Mouse (Mus musculus) heart, embryonic 14.5 days (tissue): ENCODE measurements at regions not wholly inside any gene's neighbourhood (a gene's known extent, or its start where the extent isn't known, plus 50 kb on each side); places are given as distances from the start of the nearest gene placed in this dataset.

ENCODE experiments used
- ATAC-seq: fragments of 200-750 bp; cut with Nextera tagmentation; 2 replicates; pipeline ENCODE4 v1.8.0; 2017; ENCODE audit warnings: low read depth, moderate TSS enrichment; ENCODE audit not compliant: insufficient number of reproducible peaks, insufficient read depth, low FRiP score
- H3K27ac ChIP-seq, 2 experiments: fragments of 200-500 bp in 1 of 2; fragments of 300-500 bp in 1 of 2; sonication (generic) in 1 of 2; replicated peaks in 1 of 2; 2 replicates each; pipeline ENCODE4 v1.5.1; 2012 to 2014; ENCODE audit warnings: low read depth in 2 of 2, low read length in 2 of 2, control low read depth in 1 of 2, mild to moderate bottlenecking in 1 of 2, mixed read lengths in 1 of 2; ENCODE audit not compliant: control insufficient read depth in 1 of 2, insufficient read depth in 1 of 2
- H3K27me3 ChIP-seq: fragments of 300-500 bp; sonication (generic); 2 replicates; pipeline ENCODE4 v1.6.1; 2014; ENCODE audit warnings: mild to moderate bottlenecking, low read length, control low read depth; ENCODE audit not compliant: control insufficient read depth, insufficient read depth
- H3K36me3 ChIP-seq: fragments of 300-500 bp; sonication (generic); 2 replicates; pipeline ENCODE4 v1.6.1; 2014; ENCODE audit warnings: mild to moderate bottlenecking, control low read depth, low read length, mixed read lengths; ENCODE audit not compliant: control insufficient read depth, insufficient read depth
- H3K4me1 ChIP-seq, 2 experiments: fragments of 200-500 bp in 1 of 2; fragments of 300-500 bp in 1 of 2; sonication (generic) in 1 of 2; 2 replicates each; pipeline ENCODE4 v1.6.1; 2012 to 2014; ENCODE audit warnings: low read length in 2 of 2, control low read depth in 1 of 2, mixed read lengths in 1 of 2; ENCODE audit not compliant: control insufficient read depth in 2 of 2, insufficient read depth in 2 of 2
- H3K4me2 ChIP-seq: fragments of 300-500 bp; sonication (generic); 2 replicates; pipeline ENCODE4 v1.6.1; 2014; ENCODE audit warnings: mild to moderate bottlenecking, low read length
- H3K4me3 ChIP-seq, 2 experiments: fragments of 200-500 bp in 1 of 2; fragments of 300-500 bp in 1 of 2; sonication (generic) in 1 of 2; 2 replicates each; pipeline ENCODE4 v1.5.1; 2012 to 2014; ENCODE audit warnings: low read length in 2 of 2, mild to moderate bottlenecking in 2 of 2, control low read depth in 1 of 2, low read depth in 1 of 2, moderate library complexity in 1 of 2; ENCODE audit not compliant: control insufficient read depth in 1 of 2, insufficient read depth in 1 of 2
- H3K9ac ChIP-seq: fragments of 300-500 bp; sonication (generic); 2 replicates; pipeline ENCODE4 v1.6.1; 2014; ENCODE audit warnings: mild to moderate bottlenecking, low read length
- H3K9me3 ChIP-seq: fragments of 300-500 bp; sonication (generic); 2 replicates; pipeline ENCODE4 v1.6.1; 2016; ENCODE audit warnings: low read length, control low read depth; ENCODE audit not compliant: control insufficient read depth
- WGBS: fragments of 180-500 bp; shearing (Covaris S2); extraction: QIAGEN DNeasy Blood & Tissue Kit; methylation state at CpG from one replicate; pipeline ENCODE4 v1.1.7; 2014; 5-methylcytosine and 5-hydroxymethylcytosine counted together

DNA sequence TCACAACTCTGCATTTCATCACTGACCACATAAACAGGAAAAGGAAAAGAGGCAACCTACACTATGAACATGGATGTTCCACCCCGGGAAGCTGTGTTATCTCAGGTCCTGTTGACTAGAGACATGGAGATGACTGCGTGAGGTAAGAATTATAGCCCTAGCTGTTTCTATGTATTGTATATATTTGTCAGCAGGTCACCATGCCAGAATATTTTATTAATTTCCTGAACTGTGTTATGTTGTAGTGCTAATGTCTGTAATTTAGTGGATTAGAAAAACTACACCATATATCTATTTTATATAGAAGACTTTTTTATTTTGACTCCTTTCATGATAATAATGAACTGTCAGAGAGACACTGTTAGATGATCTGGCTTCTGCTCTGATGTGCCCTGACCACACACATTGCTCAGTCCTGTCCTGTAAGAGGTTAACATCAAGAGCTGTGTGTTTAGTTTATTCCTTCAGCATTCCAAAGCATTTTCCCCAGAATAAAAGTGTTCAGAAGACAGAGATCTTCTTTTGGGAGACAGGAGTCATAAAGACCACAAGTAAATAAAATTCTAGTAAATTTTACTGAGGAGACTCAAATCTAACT lies 284.3 kb upstream of the Nr2f1 start:
- 46% methylated on average over 2 of the region's 2 CpGs for WGBS
- Histone ChIP-seq H3K27ac (peak overlapping the region; percentile 36 to 49; a peak in 3 of 4 replicates), H3K4me2 (peak overlapping the region; percentile 32)

DNA sequence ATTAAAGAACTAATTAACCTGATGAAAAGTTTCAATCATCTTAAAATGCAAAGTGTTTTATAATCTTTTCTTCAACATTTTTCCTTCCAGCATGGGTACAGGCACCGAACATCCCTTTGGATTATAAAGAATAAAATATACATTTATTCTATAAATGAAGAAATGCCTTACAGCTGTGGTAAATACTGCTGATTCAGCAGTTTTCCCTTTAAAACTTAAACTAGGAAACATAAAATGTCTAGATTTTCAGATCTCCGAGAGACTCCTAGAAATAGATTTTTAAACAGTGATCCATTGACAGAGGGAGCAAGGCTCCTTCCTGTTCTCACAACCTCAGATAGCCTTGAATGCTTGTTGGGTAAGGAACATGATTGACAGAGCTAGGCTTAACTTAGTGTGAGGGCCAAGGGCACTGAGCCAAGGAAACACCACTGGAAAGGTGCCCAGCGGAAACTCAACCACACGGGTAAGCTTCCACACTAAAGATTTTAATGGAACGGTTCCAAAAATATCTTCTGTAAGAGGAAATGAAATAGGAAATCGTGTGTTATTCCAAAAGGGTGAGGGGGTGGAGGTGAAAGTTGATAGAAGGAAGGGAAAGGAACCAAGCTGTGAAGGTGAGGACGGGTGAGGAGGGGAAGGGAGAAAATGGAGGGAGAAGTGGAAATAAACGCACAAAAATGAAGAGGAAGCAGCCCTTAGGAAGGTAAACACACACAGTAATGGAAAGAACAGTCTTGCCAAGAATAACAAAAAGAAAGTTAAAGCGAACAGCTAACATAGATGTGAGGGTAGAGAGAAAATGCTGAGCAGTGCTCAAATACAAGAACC lies 283.6 kb upstream of the Nr2f1 start:
- Histone ChIP-seq H3K4me3 (no peak overlapping the region; a peak in 1 of 4 replicates), H3K4me1 (peaks cover 0 to 7% of the 10 kb centered on the region in 2 experiments; a peak in 2 of 4 replicates), H3K9ac (no peak overlapping the region), H3K27ac (peak overlapping the region; percentile 36 to 49; a peak in 3 of 4 replicates), H3K36me3 (no peaks in the 10 kb centered on the region), H3K27me3 (no peaks in the 10 kb centered on the region), H3K9me3 (peaks cover 8% of the 10 kb centered on the region; the same call in 1 of the 2 replicates), H3K4me2 (peak overlapping the region; percentile 32)
- peak; percentile 89 for ATAC-seq
- WGBS = 31% methylated on average over 9 of the region's 9 CpGs

More for the DNA sequence above, 284.3 kb upstream of the Nr2f1 start:
- peaks cover 0 to 7% of the 10 kb centered on the region in 2 experiments; a peak in 2 of 4 replicates for H3K4me1 ChIP-seq
- H3K36me3 ChIP-seq = no peaks in the 10 kb centered on the region
- H3K9ac ChIP-seq = no peak overlapping the region
- peaks cover 8% of the 10 kb centered on the region; the same call in 1 of the 2 replicates for H3K9me3 ChIP-seq
- H3K4me3 ChIP-seq = no peak overlapping the region
- no peaks in the 10 kb centered on the region for H3K27me3 ChIP-seq
- no peak for ATAC-seq

DNA sequence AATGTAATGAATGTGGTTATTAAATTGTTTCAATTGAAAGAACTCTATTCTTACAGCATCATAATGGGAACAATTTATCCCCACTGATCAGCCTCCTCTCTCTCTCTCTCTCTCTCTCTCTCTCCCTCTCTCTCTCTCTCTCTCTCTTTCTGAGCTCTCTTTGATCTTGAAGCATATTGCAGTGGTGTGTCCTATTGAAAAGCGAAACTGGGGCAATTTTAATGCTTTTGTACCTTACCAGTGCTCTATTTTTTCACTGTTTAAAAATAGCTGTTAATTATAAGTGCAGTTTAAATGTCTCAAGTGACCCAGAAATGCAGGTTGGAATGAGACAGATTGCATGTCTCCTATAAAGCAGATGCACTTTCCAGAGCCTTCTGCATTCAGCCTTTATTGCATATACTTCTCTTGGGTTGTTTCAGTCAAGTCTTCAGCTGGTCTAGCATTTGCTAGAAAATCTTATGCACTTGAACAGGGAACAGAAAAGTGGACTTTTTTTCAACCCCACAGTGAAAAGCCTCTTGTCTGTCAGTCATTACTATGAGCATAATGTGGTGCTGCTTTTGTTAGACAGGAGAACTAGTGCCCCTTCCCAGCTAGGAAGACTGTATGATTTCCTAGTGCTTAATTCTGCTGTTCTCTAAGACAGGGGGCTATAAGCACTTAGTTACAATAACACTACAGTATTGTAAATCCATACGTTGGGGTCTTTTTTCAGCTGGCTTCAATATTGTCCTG lies 251.9 kb upstream of the Nr2f1 start:
- 78% methylated on average over 2 of the region's 2 CpGs for WGBS
- Histone ChIP-seq H3K27ac (no peak overlapping the region), H3K9me3 (no peaks in the 10 kb centered on the region), H3K4me3 (no peak overlapping the region), H3K4me1 (no peaks in the 10 kb centered on the region), H3K9ac (no peak overlapping the region), H3K4me2 (no peak overlapping the region), H3K36me3 (no peaks in the 10 kb centered on the region), H3K27me3 (no peaks in the 10 kb centered on the region)
- no peak for ATAC-seq

DNA sequence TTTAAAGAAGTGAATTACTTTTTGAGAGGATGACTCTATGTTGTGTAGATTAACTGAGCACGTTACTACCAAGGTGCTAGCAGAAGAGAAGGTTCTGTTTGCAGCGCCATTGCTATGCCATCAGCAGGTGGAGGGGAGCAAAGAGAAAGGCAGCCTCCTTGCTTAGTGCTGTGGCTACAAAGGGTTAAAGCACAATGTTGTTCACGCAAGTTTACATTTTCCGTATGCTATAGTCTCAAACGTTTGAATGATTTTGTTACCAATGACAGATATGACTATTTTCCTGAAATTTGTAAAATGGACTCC lies 247.1 kb upstream of the Nr2f1 start:
- no peaks in the 10 kb centered on the region for H3K27me3 ChIP-seq
- no peak overlapping the region for H3K9ac ChIP-seq
- peaks cover 0 to 2% of the 10 kb centered on the region in 2 experiments; a peak in 1 of 4 replicates for H3K4me1 ChIP-seq
- H3K4me2 ChIP-seq = no peak overlapping the region
- 77% methylated on average over 5 of the region's 5 CpGs for WGBS
- no peaks in the 10 kb centered on the region for H3K36me3 ChIP-seq
- H3K4me3 ChIP-seq = no peak overlapping the region
- no peak overlapping the region for H3K27ac ChIP-seq
- no peaks in the 10 kb centered on the region for H3K9me3 ChIP-seq
- no peak for ATAC-seq

DNA sequence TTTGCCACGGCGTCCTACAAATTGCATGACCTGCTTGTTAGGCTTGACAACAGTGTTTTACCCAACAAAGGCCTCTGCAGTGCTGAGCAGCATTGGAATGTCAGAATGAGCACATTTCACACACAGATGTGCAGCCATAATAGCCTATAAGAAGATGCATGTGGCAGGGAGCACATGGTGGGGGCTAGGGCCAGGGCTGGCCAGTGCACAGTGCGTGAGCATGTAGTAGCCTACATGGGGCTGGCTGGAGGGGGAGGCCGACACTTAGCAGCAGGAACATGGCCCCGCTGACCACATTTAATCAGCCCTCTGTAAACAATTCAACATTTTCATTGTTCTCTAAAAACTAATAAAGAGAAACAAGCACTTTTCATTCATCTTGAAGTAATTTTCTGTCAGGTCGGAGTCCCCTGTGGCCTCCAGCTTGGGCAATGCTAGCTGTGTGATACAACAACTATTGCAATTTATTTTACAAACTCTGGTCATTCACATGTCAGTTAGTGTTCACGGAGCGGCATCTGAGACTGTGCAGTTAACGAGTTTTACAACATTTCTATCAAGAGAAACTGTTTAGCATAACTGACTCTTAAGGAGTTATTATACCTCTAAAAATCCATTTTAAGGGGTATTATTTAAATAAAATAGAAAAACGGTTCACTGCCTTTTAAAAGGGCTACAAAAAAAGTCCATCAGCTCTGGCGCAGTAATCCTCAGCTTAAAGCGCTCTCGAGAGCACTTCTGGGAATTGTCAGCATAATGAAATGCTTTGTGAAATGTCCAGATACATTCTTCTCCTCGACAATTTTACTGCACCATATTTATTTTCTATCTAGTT lies 246.6 kb upstream of the Nr2f1 start:
- Histone ChIP-seq H3K9me3 (no peaks in the 10 kb centered on the region), H3K4me1 (peaks cover 0 to 2% of the 10 kb centered on the region in 2 experiments; a peak in 1 of 4 replicates), H3K4me2 (no peak overlapping the region), H3K27me3 (no peaks in the 10 kb centered on the region), H3K9ac (no peak overlapping the region), H3K4me3 (no peak overlapping the region), H3K36me3 (no peaks in the 10 kb centered on the region), H3K27ac (no peak overlapping the region)
- WGBS = 74% methylated on average over 14 of the region's 14 CpGs
- ATAC-seq = no peak

DNA sequence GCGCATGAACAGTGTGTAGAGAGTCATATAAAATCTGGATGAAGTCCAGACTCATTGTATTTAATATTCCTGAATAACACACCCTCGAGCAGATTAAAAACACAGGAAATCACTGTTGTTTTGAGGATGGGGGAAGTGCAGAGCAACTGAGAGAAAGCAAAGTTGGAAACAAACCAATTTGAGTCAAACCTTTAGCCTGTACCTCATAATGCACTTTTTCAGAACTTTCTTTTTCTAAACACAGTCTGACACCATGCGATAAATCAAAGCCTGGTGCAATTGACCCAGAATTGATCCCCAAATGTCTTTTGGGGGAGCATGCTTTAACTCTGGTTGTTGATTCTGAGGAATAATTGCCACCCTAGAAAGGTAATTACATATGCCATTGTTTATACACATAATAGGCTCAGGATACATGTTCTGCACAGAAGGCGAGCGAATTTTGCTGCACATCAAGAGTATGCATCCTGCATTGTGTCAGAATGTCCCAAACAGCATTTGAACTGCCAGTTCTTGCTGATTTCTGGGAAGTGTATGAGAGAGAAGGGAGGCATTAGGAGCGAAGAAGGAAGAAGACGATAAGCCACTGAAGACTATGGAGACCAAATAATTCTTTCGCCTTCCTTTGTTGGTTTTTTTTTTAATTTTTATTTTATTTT lies 245.3 kb upstream of the Nr2f1 start:
- no peak for ATAC-seq
- H3K27me3 ChIP-seq = no peaks in the 10 kb centered on the region
- H3K36me3 ChIP-seq = no peaks in the 10 kb centered on the region
- no peak overlapping the region for H3K4me3 ChIP-seq
- no peak overlapping the region for H3K4me2 ChIP-seq
- H3K9me3 ChIP-seq = no peaks in the 10 kb centered on the region
- no peak overlapping the region for H3K27ac ChIP-seq
- H3K9ac ChIP-seq = no peak overlapping the region
- H3K4me1 ChIP-seq = peaks cover 0 to 2% of the 10 kb centered on the region in 2 experiments; a peak in 1 of 4 replicates
- 81% methylated on average over 8 of the region's 8 CpGs for WGBS
